Mouse (Mus musculus) liver, adult 2 months (tissue): ENCODE data around the gene Xylt1. TPM values are rescaled to one million over a fixed set of nuclear protein-coding genes. Genes with fewer than 3 reads are reported as not detected.
A peak's percentile ranks its signal among the peaks of the same experiment; 100 is the strongest.

ENCODE experiments used
- DNase-seq: peaks from one replicate; pipeline ENCODE4 v3.0.0-alpha.2; 2011; ENCODE audit warnings: low read depth, low spot score; ENCODE audit errors: extremely low read depth
- H3K27ac ChIP-seq: fragments of 200-500 bp; replicated peaks from 2 replicates; pipeline ENCODE4 v1.5.1; 2012; ENCODE audit warnings: low read depth, mild to moderate bottlenecking, control low read depth, inconsistent platforms, low read length; ENCODE audit not compliant: insufficient read depth
- H3K27me3 ChIP-seq: fragments of 200-500 bp; 2 replicates; pipeline ENCODE4 v1.6.1; 2012; ENCODE audit warnings: mild to moderate bottlenecking, moderate library complexity, low read length, inconsistent platforms; ENCODE audit not compliant: control insufficient read depth, insufficient read depth
- H3K36me3 ChIP-seq: fragments of 200-500 bp; 2 replicates; pipeline ENCODE4 v1.6.1; 2012; ENCODE audit warnings: low read length, inconsistent platforms; ENCODE audit not compliant: control insufficient read depth, insufficient read depth
- H3K4me1 ChIP-seq: fragments of 200-500 bp; 2 replicates; pipeline ENCODE4 v1.6.1; 2011; ENCODE audit warnings: low read length; ENCODE audit not compliant: control insufficient read depth, insufficient read depth
- H3K4me3 ChIP-seq: fragments of 200-500 bp; 2 replicates; pipeline ENCODE4 v1.5.1; 2011; ENCODE audit warnings: low read depth, mild to moderate bottlenecking, control low read depth, low read length, moderate library complexity; ENCODE audit not compliant: insufficient read depth
- H3K79me2 ChIP-seq: fragments of 200-500 bp; 2 replicates; pipeline ENCODE4 v1.6.1; 2012; ENCODE audit warnings: inconsistent platforms, mild to moderate bottlenecking, low read length, moderate library complexity; ENCODE audit not compliant: control insufficient read depth, insufficient read depth
- H3K9ac ChIP-seq: fragments of 200-500 bp; 2 replicates; pipeline ENCODE4 v1.6.1; 2012; ENCODE audit warnings: low read depth, mild to moderate bottlenecking, control low read depth, inconsistent platforms, low read length
- CTCF ChIP-seq: fragments of 200-500 bp; IDR thresholded peaks from 2 replicates; pipeline ENCODE4 v1.5.1; 2011; ENCODE audit warnings: low read depth, low read length, control low read depth
- POLR2A ChIP-seq: fragments of 200-500 bp; IDR thresholded peaks from 2 replicates; pipeline ENCODE4 v1.6.1; 2011; ENCODE audit warnings: low read length, control low read depth; ENCODE audit not compliant: insufficient read depth; ENCODE audit errors: extremely low read depth
- WGBS: fragments of 180-500 bp; shearing (Covaris S2); methylation state at CpG from one replicate; pipeline ENCODE4 v1.1.7; 2018; 5-methylcytosine and 5-hydroxymethylcytosine counted together
- polyA plus RNA-seq: library from polyadenylated mRNA; depleted of rRNA; stranded (reverse); fragments of >200 nt; gene quantifications from 2 replicates; pipeline ENCODE4 v1.2.3, GENCODE M21; 2012
- total RNA-seq: library from RNA; depleted of rRNA; stranded (reverse); fragments of >200 nt; gene quantifications from 2 replicates; pipeline ENCODE4 v1.2.3, GENCODE M21; 2014

Xylt1 gene
- total and polyA plus RNA-seq, 2 experiments: 0.09 to 0.18 TPM

DNA sequence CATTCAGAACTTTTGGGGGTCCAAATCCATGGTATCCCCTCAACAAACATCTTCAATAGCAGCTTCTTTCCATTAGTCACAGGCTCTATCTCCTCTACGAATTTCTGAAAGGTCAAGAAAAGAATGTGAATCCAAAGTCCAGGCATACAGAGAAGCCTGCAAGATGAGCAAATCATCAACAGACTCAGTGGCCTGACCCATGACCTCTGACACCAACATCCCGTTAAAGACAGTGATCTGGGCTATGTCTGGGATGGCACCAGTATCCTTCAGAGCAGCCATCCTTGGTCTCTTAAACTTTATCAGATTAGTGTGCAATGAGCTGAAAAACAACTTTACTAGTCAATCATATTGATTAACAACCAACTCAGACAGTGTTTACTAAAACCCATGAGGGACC lies 163.3 kb downstream of the Xylt1 start:
- H3K27me3 ChIP-seq: no peaks in the 10 kb centered on the region
- WGBS: 19% methylated on average over 2 of the region's 2 CpGs
- DNase-seq: no peak
- H3K4me1 ChIP-seq: no peaks in the 10 kb centered on the region
- H3K4me3 ChIP-seq: no peak overlapping the region
- TF ChIP-seq CTCF (no peak), POLR2A (no peak)
- H3K9ac ChIP-seq: no peak overlapping the region
- H3K27ac ChIP-seq: no peak overlapping the region
- no peaks in the 10 kb centered on the region for H3K36me3 ChIP-seq
- no peaks in the 10 kb centered on the region for H3K79me2 ChIP-seq

DNA sequence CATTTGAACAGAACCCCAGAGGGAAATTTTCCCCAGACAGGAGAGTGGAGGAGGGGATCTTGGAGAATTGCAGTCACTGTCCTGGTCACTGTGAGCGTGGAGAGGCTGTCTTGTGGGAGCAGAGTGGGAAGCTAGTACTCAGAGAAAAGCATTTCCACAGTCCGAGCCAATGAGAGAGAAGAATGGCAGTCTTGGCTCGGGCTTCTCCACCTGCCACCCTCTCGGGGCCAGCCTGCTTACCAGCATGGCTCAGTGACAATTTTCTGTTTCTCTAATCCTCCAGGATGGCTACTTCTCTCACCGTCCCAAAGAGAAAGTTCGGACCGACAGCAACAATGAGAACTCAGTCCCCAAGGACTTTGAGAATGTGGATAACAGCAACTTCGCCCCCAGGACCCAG lies 167.5 kb downstream of the Xylt1 start:
- Histone ChIP-seq H3K27ac (no peak overlapping the region), H3K36me3 (no peaks in the 10 kb centered on the region), H3K27me3 (no peaks in the 10 kb centered on the region), H3K4me3 (no peak overlapping the region), H3K4me1 (no peaks in the 10 kb centered on the region), H3K79me2 (no peaks in the 10 kb centered on the region), H3K9ac (no peak overlapping the region)
- 85% methylated on average over 8 of the region's 8 CpGs for WGBS
- TF ChIP-seq POLR2A: no peak
- TF ChIP-seq CTCF: no peak
- no peak for DNase-seq

DNA sequence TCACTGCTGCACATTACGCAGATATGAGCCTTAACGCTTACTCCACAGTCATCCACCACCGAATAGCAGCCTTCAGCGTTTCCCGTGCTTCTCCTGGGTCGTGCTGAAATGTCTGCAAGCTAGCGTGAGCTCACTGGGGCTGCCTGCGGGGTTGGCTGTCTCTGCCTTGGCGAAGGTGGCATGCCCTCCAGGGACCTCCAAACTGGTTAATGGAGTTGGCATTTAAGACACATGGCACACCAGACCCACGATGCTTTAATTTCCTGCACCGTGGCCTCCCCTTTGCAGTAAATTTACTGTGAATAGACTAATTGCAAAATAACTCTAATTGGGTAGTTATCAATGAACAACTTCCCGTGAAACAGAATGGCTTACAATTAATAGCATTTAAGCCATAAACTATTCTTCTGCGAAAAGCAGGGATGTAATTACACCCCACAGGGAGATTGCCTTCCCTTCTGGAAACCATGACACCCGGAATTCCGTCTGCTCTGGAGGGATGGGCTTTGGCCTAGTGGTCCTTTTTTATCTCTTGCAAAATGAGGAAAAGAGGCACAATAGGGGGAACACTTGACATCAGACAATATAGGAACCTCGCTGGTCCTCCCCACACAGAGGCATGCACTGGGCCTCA lies 170.3 kb downstream of the Xylt1 start:
- 88% methylated on average over 16 of the region's 16 CpGs for WGBS
- DNase-seq: no peak
- Histone ChIP-seq H3K36me3 (no peaks in the 10 kb centered on the region), H3K27ac (no peak overlapping the region), H3K27me3 (no peaks in the 10 kb centered on the region), H3K9ac (no peak overlapping the region), H3K4me1 (no peaks in the 10 kb centered on the region), H3K4me3 (no peak overlapping the region), H3K79me2 (no peaks in the 10 kb centered on the region)
- no peak for TF ChIP-seq CTCF
- TF ChIP-seq POLR2A: no peak

GRCm38 (mm10) chr7:117553228-117553627 lies 172.4 kb downstream of the Xylt1 start:
- Histone ChIP-seq H3K36me3 (no peaks in the 10 kb centered on the region), H3K4me3 (no peak overlapping the region), H3K27ac (no peak overlapping the region), H3K4me1 (no peaks in the 10 kb centered on the region), H3K9ac (no peak overlapping the region), H3K27me3 (no peaks in the 10 kb centered on the region), H3K79me2 (no peaks in the 10 kb centered on the region)
- TF ChIP-seq CTCF (no peak), POLR2A (no peak)
- no peak for DNase-seq
- 65% methylated on average over 12 of the region's 12 CpGs for WGBS

GRCm38 (mm10) chr7:117555735-117556134 lies 175.0 kb downstream of the Xylt1 start:
- DNase-seq: peak; percentile 7
- Histone ChIP-seq H3K4me1 (no peaks in the 10 kb centered on the region), H3K27ac (no peak overlapping the region), H3K4me3 (no peak overlapping the region), H3K36me3 (no peaks in the 10 kb centered on the region), H3K9ac (no peak overlapping the region), H3K27me3 (no peaks in the 10 kb centered on the region), H3K79me2 (no peaks in the 10 kb centered on the region)
- WGBS: 87% methylated on average over 2 of the region's 2 CpGs
- TF ChIP-seq CTCF: no peak
- no peak for TF ChIP-seq POLR2A

DNA sequence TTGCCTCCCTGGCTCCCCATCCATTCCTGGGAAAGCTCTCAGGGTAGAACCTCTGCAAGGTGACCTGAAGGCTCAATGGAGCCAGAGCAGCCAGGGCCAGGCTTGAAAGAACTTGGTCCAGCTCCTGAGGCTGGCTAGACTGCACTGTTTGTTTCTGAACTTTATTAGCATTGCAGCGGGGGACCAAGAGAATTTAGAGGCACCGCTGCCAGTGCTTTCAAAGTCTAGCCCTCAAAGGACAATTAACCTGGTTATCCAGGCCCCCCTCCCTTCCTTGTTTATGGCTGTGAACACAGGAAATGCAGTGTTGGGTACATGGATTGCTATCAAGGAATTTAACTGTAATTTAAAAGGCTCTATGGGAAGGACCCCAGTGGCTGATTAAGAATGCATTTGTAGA lies 177.4 kb downstream of the Xylt1 start:
- no peak overlapping the region for H3K27ac ChIP-seq
- no peaks in the 10 kb centered on the region for H3K27me3 ChIP-seq
- no peak overlapping the region for H3K9ac ChIP-seq
- H3K36me3 ChIP-seq: no peaks in the 10 kb centered on the region
- TF ChIP-seq CTCF (no peak), POLR2A (no peak)
- H3K4me1 ChIP-seq: no peaks in the 10 kb centered on the region
- no peak for DNase-seq
- no peak overlapping the region for H3K4me3 ChIP-seq
- WGBS: 80% methylated on average over 2 of the region's 2 CpGs
- no peaks in the 10 kb centered on the region for H3K79me2 ChIP-seq
